Mouse (Mus musculus) hindbrain, embryonic 10.5 days (tissue): ENCODE measurements around the gene Gtf2ird1. TPM values are rescaled to one million over a fixed set of nuclear protein-coding genes. Genes with fewer than 3 reads are reported as not detected.

Experiments used
- DNase-seq: peaks from one replicate; pipeline ENCODE4 v3.0.0-alpha.2; 2017; ENCODE audit warnings: low spot score
- H3K27ac ChIP-seq: fragments of 300-500 bp; sonication (generic); 2 replicates; pipeline ENCODE4 v1.5.1; 2016; ENCODE audit warnings: mild to moderate bottlenecking, moderate library complexity
- H3K27me3 ChIP-seq: fragments of 300-500 bp; sonication (generic); 2 replicates; pipeline ENCODE4 v1.6.1; 2016; ENCODE audit warnings: mild to moderate bottlenecking; ENCODE audit not compliant: poor library complexity, insufficient read depth, severe bottlenecking
- H3K36me3 ChIP-seq: fragments of 300-500 bp; sonication (generic); 2 replicates; pipeline ENCODE4 v1.6.1; 2016; ENCODE audit warnings: mild to moderate bottlenecking, moderate library complexity
- H3K4me1 ChIP-seq: fragments of 300-500 bp; sonication (generic); replicated peaks from 2 replicates; pipeline ENCODE4 v1.6.1; 2016; ENCODE audit warnings: mild to moderate bottlenecking
- H3K4me3 ChIP-seq: fragments of 300-500 bp; sonication (generic); 2 replicates; pipeline ENCODE4 v1.5.1; 2016; ENCODE audit warnings: mild to moderate bottlenecking, moderate library complexity
- H3K9me3 ChIP-seq: fragments of 300-500 bp; sonication (generic); 2 replicates; pipeline ENCODE4 v1.6.1; 2016; ENCODE audit warnings: mild to moderate bottlenecking, moderate library complexity
- whole genome bisulfite sequencing: fragments of 180-500 bp; shearing (Covaris S2); methylation state at CpG from one replicate; pipeline ENCODE4 v1.1.7; 2016; 5-methylcytosine and 5-hydroxymethylcytosine counted together
- polyA plus RNA-seq: library from polyadenylated mRNA; unstranded; fragments of >200 nt; fragmentation: Nextera tagmentation; extraction: Ambion mirVana; gene quantifications from 2 replicates; pipeline ENCODE4 v1.2.1, GENCODE M21; 2016

The Gtf2ird1 gene
- polyA plus RNA-seq, 1 experiment from 2014 or later, result 84.8 TPM

DNA sequence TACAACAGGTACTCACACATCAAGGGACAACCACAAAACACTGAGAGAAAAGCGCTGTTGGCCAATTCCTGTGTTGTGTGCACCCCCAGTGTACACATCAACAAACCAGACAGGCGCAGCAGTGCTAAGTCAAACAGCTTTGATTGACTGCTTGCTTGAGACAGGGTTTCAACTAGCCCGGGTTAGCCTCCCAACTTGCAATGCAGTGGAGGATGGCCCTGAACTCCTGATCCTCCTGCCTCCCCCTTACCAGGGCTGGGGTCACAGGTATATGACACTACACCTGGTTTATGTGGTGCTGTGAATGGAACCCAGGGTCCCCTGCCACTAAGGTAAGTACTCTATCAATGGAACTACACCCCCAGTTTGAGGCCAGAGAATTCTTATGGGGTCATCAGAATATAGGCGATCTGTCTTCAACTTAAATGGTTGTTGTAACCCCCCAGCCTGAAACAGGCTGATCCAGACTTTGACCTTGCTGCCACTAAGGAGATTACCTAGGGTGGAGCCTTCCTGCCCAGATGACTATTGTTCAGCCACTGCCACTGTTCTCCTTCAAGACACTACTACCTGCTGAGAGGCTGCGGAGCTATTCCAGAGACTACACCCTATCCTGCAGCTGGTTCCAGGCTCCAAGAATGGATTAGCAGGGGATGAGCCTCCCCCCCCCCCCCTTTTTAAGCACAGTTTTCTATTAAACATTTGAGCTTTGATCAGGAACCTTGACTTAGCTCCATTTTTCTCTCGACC, 17.7 kb downstream of the Gtf2ird1 start:
- H3K36me3 ChIP-seq, result peaks cover 78% of the 10 kb centered on the region
- no peak overlapping the region for H3K27ac ChIP-seq
- 94% methylated on average over 6 of the region's 6 CpGs for WGBS
- no peak overlapping the region for H3K4me3 ChIP-seq
- no peaks in the 10 kb centered on the region for H3K27me3 ChIP-seq
- peaks cover 16% of the 10 kb centered on the region for H3K9me3 ChIP-seq
- H3K4me1 ChIP-seq, result peaks cover 24% of the 10 kb centered on the region
- DNase-seq, result no peak

DNA sequence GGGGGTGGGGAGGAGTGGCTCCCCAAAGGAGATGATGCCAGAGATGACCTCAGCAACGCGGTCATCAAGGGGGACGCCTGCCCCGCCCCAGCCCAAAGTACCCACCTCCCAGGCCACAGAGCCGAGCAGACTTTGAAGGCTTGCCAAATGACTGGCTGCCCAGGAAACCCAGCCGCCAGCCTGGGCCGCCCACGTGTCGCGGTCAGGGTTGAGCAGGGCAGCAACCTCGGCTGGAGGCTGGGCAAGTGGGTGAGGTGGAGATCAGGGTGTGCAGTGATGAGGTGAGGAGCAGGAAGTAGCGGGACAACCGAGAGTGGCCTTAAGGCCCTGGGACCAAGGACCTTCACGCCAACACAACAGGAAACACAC, 19.1 kb downstream of the Gtf2ird1 start:
- Histone ChIP-seq H3K4me1 (peaks cover 31% of the 10 kb centered on the region), H3K27ac (no peak overlapping the region), H3K36me3 (peaks cover 75% of the 10 kb centered on the region), H3K9me3 (peaks cover 9% of the 10 kb centered on the region), H3K4me3 (no peak overlapping the region), H3K27me3 (no peaks in the 10 kb centered on the region)
- 90% methylated on average over 14 of the region's 14 CpGs for WGBS
- no peak for DNase-seq

DNA sequence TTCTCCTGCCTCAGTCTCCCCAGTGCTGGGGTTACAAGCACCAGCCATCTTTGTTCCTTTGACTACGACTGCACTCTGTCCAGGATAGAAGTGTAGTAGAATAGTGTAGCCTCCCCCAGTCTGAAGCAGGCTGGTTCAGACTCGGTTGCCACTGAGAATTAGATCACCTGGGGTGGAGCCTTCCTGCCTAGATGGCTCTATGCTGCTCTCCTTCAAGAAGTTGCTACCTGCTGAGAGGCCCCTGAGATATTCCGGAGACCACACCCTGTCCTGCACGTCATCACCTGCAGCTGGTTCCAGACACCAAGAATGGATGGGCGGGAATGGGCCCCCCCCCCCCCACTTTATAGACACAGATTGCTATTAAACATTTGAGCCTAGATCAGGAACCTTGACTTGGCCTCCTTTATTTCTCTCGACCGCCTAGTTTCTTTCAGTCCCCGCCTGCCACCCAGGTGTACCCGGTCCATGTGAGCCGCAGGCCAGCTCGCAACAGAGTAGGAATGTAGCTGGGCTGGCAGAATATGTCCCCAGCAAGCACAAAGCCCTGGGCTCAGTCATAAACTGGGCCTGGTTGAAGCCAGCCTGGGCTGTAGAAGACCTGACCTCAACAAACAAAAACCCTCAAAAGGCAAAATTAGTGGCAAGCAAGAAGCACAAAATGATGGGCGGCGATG, 19.6 kb downstream of the Gtf2ird1 start:
- Histone ChIP-seq H3K4me3 (no peak overlapping the region), H3K36me3 (peaks cover 69% of the 10 kb centered on the region), H3K4me1 (peaks cover 31% of the 10 kb centered on the region), H3K27me3 (no peaks in the 10 kb centered on the region), H3K27ac (peak overlapping the region; percentile 69; the same call in 1 of the 2 replicates), H3K9me3 (peaks cover 9% of the 10 kb centered on the region)
- WGBS, result 93% methylated on average over 13 of the region's 13 CpGs
- no peak for DNase-seq

DNA sequence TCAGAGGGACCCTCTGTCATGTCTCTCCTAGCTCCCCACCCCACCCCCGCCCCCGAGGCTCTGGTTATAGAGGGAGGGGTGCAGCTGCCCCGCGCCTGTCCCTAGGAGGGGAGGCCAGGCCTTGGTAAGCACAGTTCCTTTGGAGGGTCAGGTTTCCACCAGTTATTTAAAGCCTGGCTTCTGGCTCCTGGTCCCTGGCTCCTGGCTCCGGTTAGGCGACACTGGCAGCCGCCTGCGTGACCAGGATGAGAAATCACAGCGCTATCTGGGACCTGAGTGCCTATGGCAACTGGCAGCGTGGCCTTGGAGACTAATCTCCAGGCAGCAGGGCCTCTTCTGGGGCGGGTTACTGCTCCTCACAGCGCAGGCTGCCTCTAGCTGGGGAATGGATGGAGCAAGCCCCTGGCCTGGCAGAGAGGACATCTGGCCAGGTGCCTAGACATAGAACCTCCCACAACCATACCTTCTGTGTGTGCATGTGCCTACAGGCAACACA, 20.6 kb downstream of the Gtf2ird1 start:
- Histone ChIP-seq H3K27ac (peak overlapping the region; percentile 69), H3K4me1 (peaks cover 31% of the 10 kb centered on the region), H3K4me3 (no peak overlapping the region), H3K9me3 (peaks cover 4% of the 10 kb centered on the region; the same call in 1 of the 2 replicates), H3K36me3 (peaks cover 62% of the 10 kb centered on the region), H3K27me3 (no peaks in the 10 kb centered on the region)
- DNase-seq, result peak; percentile 41
- WGBS, result 66% methylated on average over 12 of the region's 12 CpGs

DNA sequence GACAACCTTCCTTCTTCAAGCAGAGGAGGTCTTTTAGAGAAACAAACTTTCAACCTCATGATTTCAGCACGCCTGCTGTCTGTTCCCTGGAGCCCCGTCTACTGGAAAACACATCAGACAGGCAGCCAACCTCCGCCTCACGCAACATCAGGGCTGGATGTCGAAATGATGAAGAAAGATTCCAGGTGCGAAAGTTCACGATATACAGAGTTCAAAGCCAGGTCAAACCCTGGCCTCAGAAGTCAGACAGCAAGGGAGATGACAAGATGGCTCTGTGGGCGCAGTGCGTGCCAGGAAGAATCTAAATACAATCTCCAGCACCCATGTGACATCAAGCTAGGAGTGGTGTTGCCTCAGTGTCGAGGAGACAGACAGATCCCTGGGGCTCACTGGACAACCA, 23.4 kb downstream of the Gtf2ird1 start:
- H3K27ac ChIP-seq, result no peak overlapping the region
- H3K27me3 ChIP-seq, result no peaks in the 10 kb centered on the region
- no peak overlapping the region for H3K4me3 ChIP-seq
- DNase-seq, result no peak
- peaks cover 52% of the 10 kb centered on the region for H3K36me3 ChIP-seq
- H3K9me3 ChIP-seq, result no peaks in the 10 kb centered on the region
- WGBS, result 91% methylated on average over 10 of the region's 10 CpGs
- H3K4me1 ChIP-seq, result peaks cover 32% of the 10 kb centered on the region

DNA sequence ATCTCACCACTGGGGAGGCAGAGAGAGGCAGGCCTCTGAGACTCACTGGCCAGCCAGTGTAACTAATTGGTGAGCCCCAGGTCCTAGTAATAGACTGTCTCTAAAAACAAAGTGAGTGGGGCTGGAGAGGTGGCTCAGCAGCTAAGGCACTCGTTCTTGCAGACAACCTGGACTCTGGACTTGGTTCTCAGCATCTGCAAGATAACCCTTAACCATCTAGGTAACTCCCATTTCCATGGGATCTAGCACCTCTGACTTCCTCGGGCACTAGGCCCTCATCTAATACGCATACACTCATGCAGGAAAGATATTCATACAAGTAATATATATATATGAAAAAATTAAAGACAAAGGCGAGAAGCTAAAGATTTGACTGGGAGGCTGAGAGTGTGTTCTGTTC, 26.4 kb downstream of the Gtf2ird1 start:
- Histone ChIP-seq H3K36me3 (peaks cover 47% of the 10 kb centered on the region), H3K4me1 (0 out of 2 replicates have a peak, but pooled peaks cover 11% of the 10 kb centered on the region), H3K4me3 (no peak overlapping the region), H3K27ac (no peak overlapping the region), H3K9me3 (no peaks in the 10 kb centered on the region), H3K27me3 (no peaks in the 10 kb centered on the region)
- 89% methylated on average over 4 of the region's 4 CpGs for WGBS
- DNase-seq, result no peak

DNA sequence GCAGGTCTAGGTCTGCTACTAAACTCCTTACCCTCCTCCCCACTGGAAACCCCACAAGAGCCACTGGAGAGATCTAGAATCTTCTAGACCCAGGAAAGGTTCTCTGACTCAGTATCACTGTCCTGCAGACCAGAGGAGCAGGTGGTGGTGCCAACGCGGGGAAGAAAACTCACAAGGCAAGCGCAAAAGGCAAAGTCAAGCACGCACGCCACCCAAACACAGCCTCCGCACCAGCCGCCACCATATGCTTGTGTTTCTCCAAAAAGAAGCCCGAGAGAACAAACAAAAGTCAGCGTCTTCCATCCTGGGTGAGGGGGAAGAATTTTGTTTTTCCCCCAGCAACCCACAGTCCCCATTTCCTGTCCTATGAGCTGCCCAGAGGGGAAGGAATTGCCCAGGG, 28.9 kb downstream of the Gtf2ird1 start:
- Histone ChIP-seq H3K27me3 (no peaks in the 10 kb centered on the region), H3K9me3 (no peaks in the 10 kb centered on the region), H3K4me1 (0 out of 2 replicates have a peak, but pooled peaks cover 5% of the 10 kb centered on the region), H3K27ac (no peak overlapping the region), H3K36me3 (peaks cover 56% of the 10 kb centered on the region), H3K4me3 (no peak overlapping the region)
- WGBS, result 88% methylated on average over 9 of the region's 9 CpGs
- no peak for DNase-seq

DNA sequence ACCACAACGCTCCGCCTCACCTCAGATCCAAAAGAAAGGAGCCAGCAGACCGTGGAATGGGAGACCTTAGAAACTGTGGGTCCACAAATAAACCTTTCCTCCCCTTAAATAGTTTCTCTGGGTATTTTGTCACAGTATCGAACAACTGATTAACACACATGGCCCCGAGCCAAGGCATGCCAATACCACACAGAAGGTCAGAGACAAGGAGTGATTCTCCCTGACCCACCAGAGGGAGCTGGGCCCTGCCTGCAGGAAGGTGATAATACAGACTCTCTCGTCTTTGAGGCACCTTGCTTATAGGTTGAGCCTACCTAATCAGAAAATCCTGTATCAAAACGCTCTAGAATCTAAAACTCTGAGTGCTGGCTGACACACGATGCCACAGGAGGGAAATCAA, 30.9 kb downstream of the Gtf2ird1 start:
- WGBS, result 94% methylated on average over 8 of the region's 8 CpGs
- Histone ChIP-seq H3K9me3 (no peaks in the 10 kb centered on the region), H3K27ac (no peak overlapping the region), H3K4me3 (no peak overlapping the region), H3K4me1 (peaks cover 10% of the 10 kb centered on the region), H3K27me3 (no peaks in the 10 kb centered on the region), H3K36me3 (peaks cover 54% of the 10 kb centered on the region)
- no peak for DNase-seq

DNA sequence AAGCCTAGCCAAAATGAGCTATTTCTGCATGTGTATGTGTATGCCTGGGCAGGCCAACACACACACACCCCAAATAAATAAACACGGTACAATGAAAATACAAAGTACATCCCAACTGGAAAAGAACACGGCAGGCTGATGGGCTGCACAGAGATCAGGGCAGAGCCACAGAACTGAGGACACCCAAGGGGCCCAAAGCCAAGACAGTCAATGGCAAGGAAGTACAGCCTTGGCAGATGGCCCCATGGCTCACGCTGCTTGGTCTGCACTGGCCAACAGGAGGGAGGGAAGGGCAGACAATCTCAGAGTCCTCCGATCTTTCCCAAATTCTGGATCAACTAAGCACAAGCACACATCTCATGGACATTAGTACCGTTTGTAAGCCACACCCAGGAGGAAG, 32.6 kb downstream of the Gtf2ird1 start:
- H3K27me3 ChIP-seq, result no peaks in the 10 kb centered on the region
- no peak overlapping the region for H3K4me3 ChIP-seq
- WGBS, result 90% methylated on average over 5 of the region's 5 CpGs
- no peak overlapping the region for H3K27ac ChIP-seq
- peaks cover 51% of the 10 kb centered on the region for H3K36me3 ChIP-seq
- no peak for DNase-seq
- H3K9me3 ChIP-seq, result no peaks in the 10 kb centered on the region
- H3K4me1 ChIP-seq, result peaks cover 10% of the 10 kb centered on the region

DNA sequence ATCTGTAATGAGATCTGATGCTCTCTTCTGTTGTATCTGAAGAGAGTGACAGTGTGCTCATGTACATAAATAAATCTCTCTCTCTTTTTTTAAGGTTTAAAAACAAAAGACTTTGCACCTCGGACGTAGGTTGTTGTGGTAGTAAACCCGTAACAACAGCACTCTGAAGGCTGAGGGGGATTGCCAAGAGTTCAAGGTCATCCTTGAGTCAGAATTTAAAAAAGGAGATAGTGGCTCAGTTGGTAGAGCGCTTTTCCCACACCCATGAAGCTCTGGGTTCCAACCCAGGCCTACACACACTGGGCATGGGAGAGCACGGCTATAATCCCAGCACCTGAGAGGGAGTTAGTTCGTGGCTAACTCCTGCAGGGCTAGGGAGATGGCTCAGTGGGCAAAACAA, 33.1 kb downstream of the Gtf2ird1 start:
- no peaks in the 10 kb centered on the region for H3K9me3 ChIP-seq
- H3K36me3 ChIP-seq, result peaks cover 51% of the 10 kb centered on the region
- no peak for DNase-seq
- H3K4me3 ChIP-seq, result no peak overlapping the region
- no peak overlapping the region for H3K27ac ChIP-seq
- 94% methylated on average over 6 of the region's 6 CpGs for WGBS
- peaks cover 10% of the 10 kb centered on the region for H3K4me1 ChIP-seq
- no peaks in the 10 kb centered on the region for H3K27me3 ChIP-seq

DNA sequence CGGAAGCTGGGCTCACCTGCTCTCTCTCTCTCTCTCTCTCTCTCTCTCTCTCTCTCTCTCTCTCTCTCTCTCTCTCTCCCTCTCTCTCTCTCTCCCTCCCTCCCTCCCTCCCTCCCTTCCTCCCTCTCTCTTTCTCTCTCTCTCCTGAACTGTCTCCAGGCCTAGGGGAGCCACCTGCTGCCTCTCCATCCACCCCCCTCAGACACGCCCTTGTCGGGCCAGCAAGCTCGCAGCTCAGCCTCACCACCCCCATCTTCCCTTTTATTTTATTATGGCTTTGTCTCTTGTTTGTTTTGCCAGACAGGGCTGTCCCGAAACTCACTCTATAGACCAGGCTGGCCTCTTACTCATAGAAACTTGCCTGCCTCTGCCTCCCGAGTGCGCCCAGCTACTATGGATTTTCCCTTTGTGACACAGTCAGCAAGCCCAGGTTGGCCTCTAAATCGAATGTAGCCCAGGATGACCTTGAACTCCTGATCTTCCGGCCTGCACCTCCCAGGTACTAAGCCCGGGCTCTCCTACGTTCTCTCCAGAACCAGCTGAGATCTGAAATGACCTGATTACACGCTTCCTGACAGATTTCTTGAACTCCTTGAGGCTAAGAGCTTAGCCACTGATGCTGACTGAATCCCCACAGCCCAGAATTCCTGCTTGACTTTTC, 34.1 kb downstream of the Gtf2ird1 start:
- Histone ChIP-seq H3K27ac (no peak overlapping the region), H3K4me3 (no peak overlapping the region), H3K27me3 (no peaks in the 10 kb centered on the region), H3K4me1 (peaks cover 5% of the 10 kb centered on the region), H3K9me3 (no peaks in the 10 kb centered on the region), H3K36me3 (peaks cover 51% of the 10 kb centered on the region)
- 93% methylated on average over 12 of the region's 12 CpGs for WGBS
- no peak for DNase-seq

DNA sequence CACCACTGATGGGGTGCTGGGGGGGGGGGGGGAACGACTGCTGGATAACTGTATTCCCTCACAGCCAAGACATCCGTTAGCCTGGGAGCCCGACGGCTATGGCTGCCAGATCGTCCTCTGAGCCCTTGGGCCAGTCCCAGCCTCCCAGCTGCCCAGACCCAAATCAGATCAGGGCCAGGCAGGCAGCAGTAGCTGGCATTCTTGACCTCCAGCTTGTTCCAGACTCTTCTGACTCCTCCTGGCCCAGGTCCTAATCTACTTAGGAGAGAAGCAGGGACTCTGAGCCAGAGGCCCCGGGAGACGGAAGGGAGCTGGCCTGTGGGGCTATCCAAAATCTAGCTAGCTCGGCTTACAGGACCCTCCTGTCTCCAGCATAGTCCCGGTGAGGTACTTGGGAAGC, 35.5 kb downstream of the Gtf2ird1 start:
- WGBS, result 81% methylated on average over 9 of the region's 9 CpGs

DNA sequence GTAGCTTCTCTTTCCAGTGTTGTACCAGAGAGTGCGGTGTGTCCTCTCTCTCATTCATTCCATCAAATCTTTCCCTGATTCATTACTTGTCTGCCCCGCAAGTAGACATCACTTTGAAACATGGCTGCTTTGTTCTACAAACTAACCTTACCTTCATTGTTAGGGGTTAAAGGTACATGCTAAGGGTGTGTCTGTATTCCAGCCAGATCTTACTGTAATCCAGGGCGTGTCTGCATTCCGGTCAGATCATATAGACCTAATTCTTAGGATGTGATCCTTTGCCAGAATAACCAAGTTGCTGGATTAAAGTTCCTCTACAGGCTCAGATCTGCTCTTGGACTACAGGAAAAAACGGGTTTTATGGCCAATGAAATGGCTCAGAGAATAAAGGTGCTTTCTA, 36.8 kb downstream of the Gtf2ird1 start:
- 94% methylated on average over 5 of the region's 5 CpGs for WGBS
- Histone ChIP-seq H3K27me3 (no peaks in the 10 kb centered on the region), H3K9me3 (no peaks in the 10 kb centered on the region), H3K4me1 (peaks cover 5% of the 10 kb centered on the region), H3K36me3 (peaks cover 70% of the 10 kb centered on the region), H3K27ac (no peak overlapping the region), H3K4me3 (no peak overlapping the region)
- no peak for DNase-seq

More for the DNA sequence above, 35.5 kb downstream of the Gtf2ird1 start:
- Histone ChIP-seq H3K36me3 (peaks cover 64% of the 10 kb centered on the region), H3K4me1 (peaks cover 5% of the 10 kb centered on the region), H3K9me3 (no peaks in the 10 kb centered on the region), H3K27ac (peak overlapping the region; percentile 50; the same call in 1 of the 2 replicates), H3K27me3 (no peaks in the 10 kb centered on the region), H3K4me3 (no peak overlapping the region)
- no peak for DNase-seq
